Mouse (Mus musculus) hematopoietic stem cell, adult 5-6 weeks (primary cell): ENCODE measurements around the gene Prpf4b. TPM values are rescaled to one million over a fixed set of nuclear protein-coding genes. Genes with fewer than 3 reads are reported as not detected.
"Not testable (repeated sequence)": the region's sequence is repeated elsewhere in the genome, so short reads cannot be mapped to it uniquely, and the experiment has no call there.

Experiments used
- ATAC-seq, 2 experiments: fragments of 125-278 bp in 1 of 2; replicated peaks in 1 of 2; 2 replicates each; pipeline ENCODE4 v1.8.0; 2016 to 2017; ENCODE audit warnings: inconsistent platforms in 2 of 2, mild to moderate bottlenecking in 2 of 2, moderate number of reproducible peaks in 2 of 2, low read depth in 1 of 2, moderate TSS enrichment in 1 of 2; ENCODE audit not compliant: low FRiP score in 2 of 2, poor library complexity in 2 of 2, severe bottlenecking in 2 of 2, insufficient read depth in 1 of 2, low TSS enrichment in 1 of 2
- total RNA-seq: library from RNA; stranded (forward); fragments of 172-1452, 232-1000 nt; gene quantifications from 2 replicates; pipeline ENCODE4 v1.2.3, GENCODE M21; 2017

Gene Prpf4b
- total RNA-seq, result 184 and 215 TPM in 2 replicates

GRCm38 (mm10) chr13:34875166-34875710 lies at the start of gene Prpf4b:
Gene Prpf4b (plus strand): TSS chr13:34875302.
- ATAC-seq, result peak; percentile 63

DNA sequence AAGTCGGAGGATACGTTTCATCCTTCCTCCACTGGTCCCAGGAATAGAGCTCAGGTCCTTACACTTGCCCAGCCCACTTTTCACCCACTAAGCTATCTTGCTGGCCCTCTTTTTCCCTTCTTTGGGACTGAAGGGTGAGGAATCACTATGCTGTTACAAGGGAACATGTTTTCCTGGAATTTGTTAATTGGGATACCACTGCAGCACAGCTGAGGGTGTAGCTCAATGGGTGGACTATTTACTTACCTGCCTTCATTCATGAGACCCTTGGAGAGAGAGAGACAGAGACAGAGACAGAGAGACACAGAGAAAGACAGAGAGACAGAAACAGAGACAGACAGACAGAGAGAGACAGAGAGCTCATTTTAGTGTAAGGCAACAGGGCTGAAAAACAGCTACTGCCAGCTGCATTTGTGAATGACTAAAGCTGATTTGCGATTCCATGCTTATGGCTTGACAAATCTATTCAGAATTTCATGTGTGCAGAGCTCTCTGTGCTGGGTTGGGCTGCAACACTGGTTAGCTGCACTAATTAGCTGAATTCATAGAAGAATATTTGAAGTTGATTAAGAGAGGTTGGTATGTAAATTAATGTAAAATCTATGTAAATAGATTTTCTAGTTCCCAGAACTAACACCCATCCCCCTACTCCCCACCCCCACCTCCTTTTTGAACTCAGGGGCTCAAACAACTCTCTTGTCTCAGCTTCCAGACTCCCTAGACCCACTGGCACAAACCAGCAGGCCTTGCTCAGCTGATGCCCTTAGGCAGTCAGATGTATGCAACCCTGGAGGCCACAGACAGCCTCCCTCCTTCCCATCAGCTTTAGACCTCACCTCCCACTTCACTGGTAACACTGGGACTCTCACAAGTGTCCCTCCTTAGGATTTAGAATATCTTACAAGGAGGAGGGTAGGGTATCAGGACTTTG lies 48.1 kb upstream of the Prpf4b start:
- no peak for ATAC-seq

- ATAC-seq, result peak in 1 of 2 experiments; percentile 17; a peak in 1 of 4 replicates
Measured at GRCm38 (mm10) chr13:34827988-34828882, 46.9 kb upstream of the Prpf4b start.

DNA sequence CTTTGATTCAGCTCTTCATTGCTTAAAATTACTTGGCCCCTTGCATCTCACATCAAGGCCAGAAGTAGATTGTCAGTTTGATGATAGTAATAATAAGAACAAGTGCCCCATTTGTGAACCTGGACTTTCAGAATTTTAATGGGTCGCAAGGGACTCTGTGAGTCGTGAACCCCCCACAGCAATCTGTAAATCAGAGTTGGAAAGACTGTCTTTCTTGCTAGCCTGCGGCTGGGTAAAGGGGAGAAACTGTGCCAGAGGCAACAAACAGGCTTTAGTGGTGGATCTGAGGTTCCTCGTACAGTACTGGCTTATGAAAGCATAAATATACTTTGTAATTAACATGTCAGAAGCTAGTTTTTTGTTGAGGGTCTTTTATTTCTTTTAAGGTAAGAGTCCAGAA lies 32.3 kb upstream of the Prpf4b start:
- ATAC-seq, result no peak

GRCm38 (mm10) chr13:34850759-34851158 lies 24.3 kb upstream of the Prpf4b start:
- no peak for ATAC-seq

DNA sequence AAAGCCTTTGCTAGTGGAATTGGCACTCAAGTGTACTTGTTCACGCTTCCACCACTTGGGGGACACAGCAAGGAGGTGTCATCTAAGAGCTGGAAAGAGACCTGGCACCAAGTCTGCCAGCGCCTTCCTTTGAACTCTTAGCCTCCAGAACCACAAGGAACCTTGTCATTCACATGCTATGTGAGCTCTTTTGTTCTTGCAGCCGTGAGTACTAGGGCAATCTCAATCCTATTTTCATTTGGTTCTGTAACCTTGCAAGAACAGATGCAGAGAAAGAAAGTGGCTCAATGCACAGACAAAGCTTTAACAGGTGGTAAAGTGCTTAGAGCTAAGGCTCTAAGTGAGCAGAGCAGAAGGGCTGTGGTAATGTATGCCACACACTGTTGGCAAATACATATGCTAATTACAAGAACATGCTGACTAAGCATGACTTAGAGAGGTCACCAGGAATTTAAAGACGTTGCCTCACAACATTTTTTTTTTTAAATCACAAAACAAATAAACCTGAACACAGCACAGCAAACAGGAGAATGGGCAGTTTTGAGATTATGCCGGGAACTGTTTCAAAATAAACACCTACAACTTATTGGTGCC lies 23.8 kb upstream of the Prpf4b start:
- no peak for ATAC-seq

GRCm38 (mm10) chr13:34857526-34857925 lies 17.6 kb upstream of the Prpf4b start:
- ATAC-seq, result peak in 1 of 2 experiments; percentile 22; a peak in 1 of 4 replicates

GRCm38 (mm10) chr13:34859406-34859805 lies 15.7 kb upstream of the Prpf4b start:
- ATAC-seq, result no peak

DNA sequence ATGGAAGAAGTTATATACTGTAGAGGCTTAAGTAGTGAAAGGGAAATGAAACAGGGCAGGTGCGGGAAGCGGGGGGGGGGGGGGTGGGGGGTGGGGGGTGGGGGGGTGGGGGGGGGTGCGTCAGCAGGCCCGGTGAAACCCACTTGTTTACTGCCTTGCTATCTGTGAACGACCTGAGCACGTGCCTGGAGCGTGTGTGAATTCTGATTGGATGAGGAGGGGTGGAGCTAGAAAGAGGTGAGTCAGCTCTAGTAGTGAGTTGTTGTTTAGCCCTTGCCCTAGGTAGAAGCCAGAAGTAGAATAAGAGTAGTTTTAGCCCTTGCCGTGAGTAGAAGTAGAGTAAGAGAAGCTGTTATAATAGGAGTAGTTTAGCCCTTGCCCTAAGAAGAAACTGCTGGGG lies 13.9 kb upstream of the Prpf4b start:
- ATAC-seq, result not testable (repeated sequence)

DNA sequence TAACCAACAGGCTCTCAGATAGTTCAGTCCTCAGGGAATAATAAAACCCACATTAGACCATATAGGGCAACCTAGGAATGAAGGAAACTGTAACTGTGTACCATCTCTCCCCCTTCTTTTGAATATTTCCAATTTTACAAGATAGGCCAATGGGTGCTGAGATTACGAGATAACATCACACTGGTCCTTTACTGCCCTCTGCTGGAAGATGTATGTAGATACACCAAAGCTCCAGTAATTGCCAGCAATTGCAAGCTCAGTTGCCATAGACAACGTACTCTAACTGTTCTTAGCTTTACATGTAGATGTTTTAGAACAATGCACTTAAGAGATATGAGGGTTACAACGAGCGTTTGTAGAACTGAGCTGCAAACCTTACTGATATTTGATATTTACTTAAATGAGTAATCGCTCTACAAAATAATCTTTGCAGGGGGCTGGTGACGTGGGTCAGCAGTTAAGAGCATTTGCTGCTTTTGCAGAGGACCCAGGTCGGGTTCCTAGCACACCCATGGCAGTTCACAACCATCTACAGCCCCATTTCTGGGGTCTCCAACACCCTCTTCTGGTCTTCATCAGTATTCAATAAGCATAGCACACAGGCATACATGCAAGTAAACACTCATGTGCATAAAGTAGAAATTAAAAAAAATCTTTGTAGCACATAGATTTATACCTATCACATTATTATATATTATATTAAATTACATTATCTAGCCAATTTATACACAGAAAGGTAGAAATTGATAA lies 10.5 kb upstream of the Prpf4b start:
- peak; percentile 67 to 89 for ATAC-seq

GRCm38 (mm10) chr13:34873801-34874681 lies 1.1 kb upstream of the Prpf4b start:
- peak; percentile 91 to 92 for ATAC-seq

GRCm38 (mm10) chr13:34874736-34875135 lies 366 bp upstream of the Prpf4b start:
- not testable (repeated sequence) for ATAC-seq

- peak; percentile 24 to 35; a peak in 2 of 4 replicates for ATAC-seq
Measured at GRCm38 (mm10) chr13:34875741-34876445, 791 bp downstream of the Prpf4b start.

DNA sequence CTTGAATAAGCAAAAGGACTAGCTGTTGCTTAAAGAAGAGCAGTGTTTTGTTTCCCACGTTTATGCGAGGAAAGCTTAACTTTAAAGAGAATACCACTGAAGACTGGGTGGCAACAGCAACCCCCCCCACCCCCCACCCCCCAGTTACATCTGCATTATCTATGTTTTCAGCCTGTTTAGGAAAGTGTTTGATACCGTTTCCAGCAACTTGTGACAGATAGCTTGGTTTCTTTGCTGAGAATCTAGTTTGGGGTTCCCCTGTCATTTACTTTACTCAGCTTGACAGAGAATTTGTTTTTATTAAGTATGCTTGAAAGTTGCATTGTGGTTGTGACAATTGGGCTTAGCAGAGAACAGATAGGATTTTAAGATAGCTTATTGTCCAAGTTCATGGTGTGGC lies 1.4 kb downstream of the Prpf4b start:
- ATAC-seq, result no peak

- ATAC-seq, result no peak
Measured at GRCm38 (mm10) chr13:34892871-34893270, 17.8 kb downstream of the Prpf4b start.
